Mouse (Mus musculus) monocyte, adult 2 months (primary cell): Measurements from ENCODE around the gene Phyhd1.

ENCODE experiments used
- DNase-seq, 2 experiments: peaks; one replicate each; pipeline ENCODE4 v3.0.0; 2022; ENCODE audit warnings: low spot score in 2 of 2, low read depth in 1 of 2

Phyhd1 gene

GRCm38 (mm10) chr2:30265767-30266253 is at the start of gene Phyhd1:
Gene Phyhd1, plus strand, starts transcription at chr2:30266203.
- DNase-seq, result no peak

GRCm38 (mm10) chr2:30216293-30216692 is 49.7 kb upstream of the Phyhd1 start:
- no peak for DNase-seq

GRCm38 (mm10) chr2:30235593-30235992 is 30.4 kb upstream of the Phyhd1 start:
- no peak for DNase-seq

- no peak for DNase-seq
Measured at GRCm38 (mm10) chr2:30236426-30237198, 29.4 kb upstream of the Phyhd1 start.

GRCm38 (mm10) chr2:30237199-30237880 is 28.7 kb upstream of the Phyhd1 start, which contains the start of gene Lrrc8a:
Gene Lrrc8a, plus strand, starts transcription at chr2:30237715.
- peak; percentile 98 to 99 for DNase-seq

- DNase-seq, result peak in 1 of 2 experiments; percentile 15
Measured at GRCm38 (mm10) chr2:30237881-30238280, 28.1 kb upstream of the Phyhd1 start.

- no peak for DNase-seq
Measured at GRCm38 (mm10) chr2:30238906-30239465, 27.0 kb upstream of the Phyhd1 start.

- DNase-seq, result no peak
Measured at GRCm38 (mm10) chr2:30239777-30240176, 26.2 kb upstream of the Phyhd1 start.

GRCm38 (mm10) chr2:30240267-30240666 is 25.7 kb upstream of the Phyhd1 start, which contains the start of gene Gm28035:
Gene Gm28035, plus strand, starts transcription at chr2:30240567.
- no peak for DNase-seq

- peak in 1 of 2 experiments; percentile 23 for DNase-seq
Measured at GRCm38 (mm10) chr2:30242509-30242908, 23.5 kb upstream of the Phyhd1 start.

GRCm38 (mm10) chr2:30243391-30243790 is 22.6 kb upstream of the Phyhd1 start:
- DNase-seq, result no peak

GRCm38 (mm10) chr2:30244595-30245178 is 21.3 kb upstream of the Phyhd1 start:
- no peak for DNase-seq

GRCm38 (mm10) chr2:30247036-30247435 is 19.0 kb upstream of the Phyhd1 start:
- no peak for DNase-seq

GRCm38 (mm10) chr2:30247681-30248080 is 18.3 kb upstream of the Phyhd1 start:
- no peak for DNase-seq

- DNase-seq, result no peak
Measured at GRCm38 (mm10) chr2:30249182-30249581, 16.8 kb upstream of the Phyhd1 start.

GRCm38 (mm10) chr2:30250166-30251128 is 15.6 kb upstream of the Phyhd1 start:
- DNase-seq, result no peak

GRCm38 (mm10) chr2:30251417-30252104 is 14.4 kb upstream of the Phyhd1 start:
- DNase-seq, result peak; percentile 19 to 35

- no peak for DNase-seq
Measured at GRCm38 (mm10) chr2:30252521-30252920, 13.5 kb upstream of the Phyhd1 start.

GRCm38 (mm10) chr2:30253809-30254208 is 12.2 kb upstream of the Phyhd1 start:
- no peak for DNase-seq
